ENCODE assay signal across 16 mouse cellular contexts in genomic region chr9:51979301-51979700, GRCm38 (mm10).
"Had no signal": no experiment of that assay in that cellular context is flagged by ENCODE, and none has a peak within 500 bp of the region (broad histone marks: within the 10 kb centered on the region; RNA-seq: fewer than 3 reads in every experiment).

No protein-coding gene starts in this region.

- H3K4me3 ChIP-seq: neural tube, embryonic 12.5 days; neural tube, embryonic 13.5 days; neural tube, embryonic 15.5 days; stomach, embryonic 15.5 days had no signal

- DNase-seq: retina, postnatal 1 day; right cerebral cortex, adult 18-20 months; right cerebral cortex, postnatal 14 days; right cerebral cortex, postnatal 25 days; right cerebral cortex, postnatal 4 days; spleen, adult 18-20 months; thymus, adult 18-20 months; thymus, adult 2 months; thymus, postnatal 14 days; thymus, postnatal 25 days; thymus, postnatal 36 days; thymus, postnatal 4 days had no signal

- H3K9me3 ChIP-seq: neural tube, embryonic 12.5 days; neural tube, embryonic 13.5 days; neural tube, embryonic 15.5 days; stomach, embryonic 15.5 days had no signal

- H3K27ac ChIP-seq: neural tube, embryonic 12.5 days; neural tube, embryonic 13.5 days; neural tube, embryonic 15.5 days; stomach, embryonic 15.5 days had no signal

- H3K27me3 ChIP-seq: neural tube, embryonic 12.5 days; neural tube, embryonic 13.5 days; neural tube, embryonic 15.5 days; stomach, embryonic 15.5 days had no signal

- H3K36me3 ChIP-seq: neural tube, embryonic 12.5 days; neural tube, embryonic 13.5 days; neural tube, embryonic 15.5 days; stomach, embryonic 15.5 days had no signal

- H3K9ac ChIP-seq: neural tube, embryonic 12.5 days; neural tube, embryonic 13.5 days; neural tube, embryonic 15.5 days; stomach, embryonic 15.5 days had no signal

- H3K4me2 ChIP-seq: neural tube, embryonic 12.5 days; neural tube, embryonic 13.5 days; neural tube, embryonic 15.5 days; stomach, embryonic 15.5 days had no signal

- H3K4me1 ChIP-seq: neural tube, embryonic 12.5 days; neural tube, embryonic 13.5 days; neural tube, embryonic 15.5 days; stomach, embryonic 15.5 days had no signal
